Mouse (Mus musculus): Measurements from ENCODE around the gene Crispld2. TPM values are rescaled to one million over a fixed set of nuclear protein-coding genes. Genes with fewer than 3 reads are reported as not detected.

The Crispld2 gene
- polyA plus RNA-seq, 1 experiment from 2014 or later, result 4.4 TPM

DNA sequence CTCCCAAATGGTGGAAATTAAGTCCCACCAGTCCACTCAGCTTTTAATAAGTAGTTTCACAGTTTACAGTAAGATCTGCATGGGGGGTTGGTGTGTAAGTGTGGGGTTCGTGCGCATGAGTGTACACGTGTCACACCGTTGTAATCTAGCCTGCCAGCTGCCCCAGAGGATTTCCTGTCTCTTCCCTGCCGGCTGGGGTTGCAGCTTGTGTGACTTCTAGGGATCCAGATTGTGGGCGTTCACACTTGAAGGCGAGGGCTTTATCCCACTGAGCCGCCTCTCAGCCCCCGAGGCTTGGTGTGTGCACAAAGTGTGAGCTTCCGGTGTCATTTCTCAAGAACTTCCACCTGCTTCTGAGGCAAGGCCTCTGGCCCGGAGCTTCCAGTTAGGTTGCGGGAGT is 19.7 kb upstream of the Crispld2 start:
- peak; percentile 41; the same call in 1 of the 2 replicates for ATAC-seq (ENCODE audit: insufficient read depth)
- 42% methylated on average over 12 of the region's 12 CpGs for WGBS
- H3K4me1 ChIP-seq (ENCODE audit: insufficient read depth), result no peaks in the 10 kb centered on the region
- peak; percentile 64 for DNase-seq
- H3K27me3 ChIP-seq (ENCODE audit: insufficient read depth, low read length), result no peaks in the 10 kb centered on the region
- no peak overlapping the region for H3K4me3 ChIP-seq (ENCODE audit: low read depth, low read length)
- no peaks in the 10 kb centered on the region for H3K36me3 ChIP-seq (ENCODE audit: insufficient read depth)
- no peak overlapping the region for H3K4me2 ChIP-seq
- H3K9ac ChIP-seq, result no peak overlapping the region
- no peak overlapping the region for H3K27ac ChIP-seq (ENCODE audit: low read depth)
- TF ChIP-seq CTCF (IDR thresholded peaks at IDR 0.05; ENCODE audit: low read depth), result no peak
- no peaks in the 10 kb centered on the region; the same call in 1 of the 2 replicates for H3K9me3 ChIP-seq (ENCODE audit: low read depth, low read length)

DNA sequence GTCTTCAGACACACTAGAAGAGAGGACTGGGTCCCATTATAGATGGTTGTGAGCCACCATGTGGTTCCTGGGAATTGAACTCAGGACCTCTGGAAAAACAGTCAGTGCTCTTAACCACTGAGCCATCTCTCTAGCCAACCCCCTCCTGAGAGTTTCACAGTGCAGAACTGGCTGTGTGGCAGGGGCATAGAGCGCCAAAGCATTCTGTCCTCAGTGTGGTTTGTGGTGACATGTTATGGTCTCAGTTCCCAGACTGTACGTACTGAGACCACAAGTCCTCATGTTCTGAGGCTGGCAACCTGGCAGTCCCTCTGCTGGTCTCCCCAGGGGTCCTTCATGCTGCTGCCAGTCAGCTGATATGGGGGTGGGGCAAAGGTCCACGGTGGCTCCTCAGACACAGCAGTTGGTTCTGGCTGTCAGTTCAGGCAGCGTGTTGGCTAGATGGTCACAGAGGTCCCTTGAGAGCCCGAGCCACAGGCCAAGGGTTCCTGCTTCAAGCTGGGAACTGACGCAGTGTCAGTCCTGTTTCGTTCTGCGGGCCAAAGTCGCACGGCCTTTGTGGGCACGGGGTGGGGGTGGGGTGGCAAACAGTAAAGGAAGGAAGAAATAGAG is 13.4 kb upstream of the Crispld2 start:
- Histone ChIP-seq H3K9ac (no peak overlapping the region), H3K27ac (ENCODE audit: low read depth) (no peak overlapping the region), H3K4me2 (no peak overlapping the region), H3K27me3 (ENCODE audit: insufficient read depth, low read length) (no peaks in the 10 kb centered on the region), H3K36me3 (ENCODE audit: insufficient read depth) (no peaks in the 10 kb centered on the region), H3K4me1 (ENCODE audit: insufficient read depth) (no peaks in the 10 kb centered on the region), H3K4me3 (ENCODE audit: low read depth, low read length) (no peak overlapping the region), H3K9me3 (ENCODE audit: low read depth, low read length) (no peaks in the 10 kb centered on the region)
- WGBS, result 62% methylated on average over 11 of the region's 11 CpGs
- DNase-seq, result no peak
- ATAC-seq (ENCODE audit: insufficient read depth), result no peak
- TF ChIP-seq CTCF (IDR thresholded peaks at IDR 0.05; ENCODE audit: low read depth), result no peak

DNA sequence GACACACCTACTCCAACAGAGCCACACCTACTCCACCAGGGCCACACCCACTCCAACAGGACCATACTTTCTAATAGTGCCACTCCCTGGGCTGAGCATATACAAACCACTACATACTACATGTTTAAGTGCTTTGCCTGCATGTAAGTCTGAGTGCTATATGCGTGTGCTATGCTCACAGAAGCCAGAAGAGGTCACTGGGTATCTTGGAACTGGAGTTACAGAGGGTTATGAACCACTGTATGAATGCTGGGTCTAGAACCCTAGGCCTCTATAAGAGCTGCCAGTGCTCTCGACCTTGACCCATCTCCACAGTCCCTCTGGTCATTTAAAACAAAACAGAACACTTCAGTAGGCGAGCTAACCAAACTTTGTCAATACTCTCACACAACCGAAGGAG is 11.0 kb upstream of the Crispld2 start:
- H3K27me3 ChIP-seq (ENCODE audit: insufficient read depth, low read length), result no peaks in the 10 kb centered on the region
- peak; percentile 41 for TF ChIP-seq CTCF (IDR thresholded peaks at IDR 0.05; ENCODE audit: low read depth)
- 60% methylated on average over 4 of the region's 4 CpGs for WGBS
- H3K4me2 ChIP-seq, result no peak overlapping the region
- no peak overlapping the region for H3K4me3 ChIP-seq (ENCODE audit: low read depth, low read length)
- H3K27ac ChIP-seq (ENCODE audit: low read depth), result no peak overlapping the region
- no peaks in the 10 kb centered on the region for H3K36me3 ChIP-seq (ENCODE audit: insufficient read depth)
- no peaks in the 10 kb centered on the region for H3K9me3 ChIP-seq (ENCODE audit: low read depth, low read length)
- ATAC-seq (ENCODE audit: insufficient read depth) (no peak), DNase-seq (no peak)
- H3K9ac ChIP-seq, result no peak overlapping the region
- no peaks in the 10 kb centered on the region for H3K4me1 ChIP-seq (ENCODE audit: insufficient read depth)

DNA sequence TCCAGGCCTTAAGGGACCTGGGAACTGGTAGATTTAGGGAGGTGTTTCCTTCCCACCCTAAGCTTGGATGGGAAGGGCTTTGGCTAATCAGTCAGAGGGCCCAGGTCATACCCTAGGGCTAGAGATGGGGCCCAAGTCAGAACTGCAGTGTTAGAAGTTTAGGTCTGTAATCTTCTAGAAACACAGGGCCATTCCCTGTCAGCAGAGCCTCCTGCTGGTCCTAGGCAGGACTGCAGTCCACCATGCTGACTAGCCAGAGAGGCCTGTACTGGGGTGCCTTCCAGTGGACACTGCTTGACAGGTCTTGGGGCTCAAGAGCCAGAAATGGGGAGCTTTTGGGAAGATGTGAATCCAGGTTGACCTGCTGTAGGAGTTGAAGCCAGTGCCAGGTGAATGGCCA is 8.2 kb upstream of the Crispld2 start:
- H3K9me3 ChIP-seq (ENCODE audit: low read depth, low read length), result no peaks in the 10 kb centered on the region
- no peaks in the 10 kb centered on the region for H3K27me3 ChIP-seq (ENCODE audit: insufficient read depth, low read length)
- H3K9ac ChIP-seq, result no peak overlapping the region
- H3K36me3 ChIP-seq (ENCODE audit: insufficient read depth), result no peaks in the 10 kb centered on the region
- H3K27ac ChIP-seq (ENCODE audit: low read depth), result no peak overlapping the region
- H3K4me1 ChIP-seq (ENCODE audit: insufficient read depth), result no peaks in the 10 kb centered on the region
- TF ChIP-seq CTCF (IDR thresholded peaks at IDR 0.05; ENCODE audit: low read depth), result peak; percentile 47
- DNase-seq, result no peak
- H3K4me2 ChIP-seq, result no peak overlapping the region
- H3K4me3 ChIP-seq (ENCODE audit: low read depth, low read length), result no peak overlapping the region
- no peak for ATAC-seq (ENCODE audit: insufficient read depth)

DNA sequence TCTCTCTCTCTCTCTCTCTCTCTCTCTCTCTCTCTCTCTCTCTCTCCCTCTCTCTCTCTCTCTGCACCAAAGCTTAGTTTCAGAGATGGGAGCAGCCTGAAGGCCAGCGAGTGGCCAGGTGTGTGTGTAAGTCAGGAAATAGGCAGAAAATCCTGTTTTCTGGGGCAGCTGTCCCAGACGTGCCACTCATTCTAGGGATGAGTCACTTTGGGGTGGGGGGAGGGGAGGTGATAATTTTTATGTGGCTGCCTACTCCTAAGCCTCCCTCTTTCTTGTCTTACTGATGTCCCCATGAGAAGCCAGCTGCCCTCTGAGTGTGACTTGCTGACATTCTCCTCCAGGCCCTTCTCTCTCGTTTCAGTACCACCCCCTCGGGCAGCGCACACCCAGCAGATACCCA is 6.1 kb upstream of the Crispld2 start:
- Histone ChIP-seq H3K4me1 (ENCODE audit: insufficient read depth) (no peaks in the 10 kb centered on the region), H3K27ac (ENCODE audit: low read depth) (no peak overlapping the region), H3K27me3 (ENCODE audit: insufficient read depth, low read length) (no peaks in the 10 kb centered on the region), H3K9me3 (ENCODE audit: low read depth, low read length) (no peaks in the 10 kb centered on the region), H3K36me3 (ENCODE audit: insufficient read depth) (no peaks in the 10 kb centered on the region), H3K4me2 (no peak overlapping the region), H3K4me3 (ENCODE audit: low read depth, low read length) (no peak overlapping the region), H3K9ac (no peak overlapping the region)
- ATAC-seq (ENCODE audit: insufficient read depth) (no peak), DNase-seq (no peak)
- WGBS, result 63% methylated on average over 5 of the region's 5 CpGs
- no peak for TF ChIP-seq CTCF (IDR thresholded peaks at IDR 0.05; ENCODE audit: low read depth)

DNA sequence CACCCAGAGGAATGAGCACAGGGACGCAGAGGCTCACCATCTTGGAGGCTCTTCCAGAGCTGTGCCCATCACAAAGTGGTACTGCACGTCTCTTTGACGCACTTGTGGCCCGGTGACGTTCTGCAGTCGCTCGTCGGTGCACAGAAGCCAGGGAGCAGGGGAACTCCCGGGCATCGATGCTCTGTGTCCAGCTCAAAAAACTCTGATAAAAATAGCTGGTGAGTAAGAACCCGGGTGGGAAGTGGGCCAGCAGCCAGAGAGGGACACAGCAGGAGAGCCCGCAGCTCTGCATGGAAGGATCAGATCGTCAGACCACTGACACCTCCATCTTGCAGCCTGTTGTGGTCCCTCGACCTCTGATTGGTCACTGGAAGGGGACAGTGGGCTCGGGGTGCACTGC is 4.2 kb upstream of the Crispld2 start:
- TF ChIP-seq CTCF (IDR thresholded peaks at IDR 0.05; ENCODE audit: low read depth), result no peak
- DNase-seq (no peak), ATAC-seq (ENCODE audit: insufficient read depth) (no peak)
- Histone ChIP-seq H3K36me3 (ENCODE audit: insufficient read depth) (no peaks in the 10 kb centered on the region), H3K27ac (ENCODE audit: low read depth) (no peak overlapping the region), H3K4me2 (no peak overlapping the region), H3K27me3 (ENCODE audit: insufficient read depth, low read length) (peaks cover 16% of the 10 kb centered on the region), H3K4me1 (ENCODE audit: insufficient read depth) (no peaks in the 10 kb centered on the region), H3K4me3 (ENCODE audit: low read depth, low read length) (no peak overlapping the region), H3K9ac (no peak overlapping the region), H3K9me3 (ENCODE audit: low read depth, low read length) (no peaks in the 10 kb centered on the region)
- WGBS, result 61% methylated on average over 15 of the region's 15 CpGs

DNA sequence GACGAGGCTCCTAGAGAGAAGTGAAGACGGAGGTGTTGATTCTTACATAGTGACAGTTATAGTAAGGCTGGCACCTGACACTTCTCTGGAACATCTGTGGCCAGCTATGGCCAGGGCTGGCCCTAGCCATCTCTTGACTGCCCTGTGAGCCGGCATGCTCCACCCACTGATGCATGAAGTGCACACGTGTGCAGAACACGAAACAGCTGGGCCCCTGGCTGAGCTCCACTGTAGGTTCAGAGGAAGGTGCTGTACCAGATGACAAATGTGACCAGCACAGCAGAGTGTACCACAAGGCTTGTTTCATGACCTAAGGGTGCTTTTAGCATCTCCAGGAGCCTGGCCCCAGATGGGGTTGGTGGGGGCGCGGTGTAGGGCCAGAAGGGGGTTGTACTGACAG is 1.9 kb downstream of the Crispld2 start:
- 27% methylated on average over 7 of the region's 7 CpGs for WGBS
- no peak for TF ChIP-seq CTCF (IDR thresholded peaks at IDR 0.05; ENCODE audit: low read depth)
- 0 out of 2 replicates have a peak, but pooled peaks cover 4% of the 10 kb centered on the region for H3K4me1 ChIP-seq (ENCODE audit: insufficient read depth)
- DNase-seq, result peak; percentile 75
- H3K27ac ChIP-seq (ENCODE audit: low read depth), result no peak overlapping the region
- H3K9ac ChIP-seq, result no peak overlapping the region
- peaks cover 26% of the 10 kb centered on the region for H3K27me3 ChIP-seq (ENCODE audit: insufficient read depth, low read length)
- H3K9me3 ChIP-seq (ENCODE audit: low read depth, low read length), result no peaks in the 10 kb centered on the region
- peak overlapping the region; percentile 55; the same call in 1 of the 2 replicates for H3K4me2 ChIP-seq
- no peaks in the 10 kb centered on the region for H3K36me3 ChIP-seq (ENCODE audit: insufficient read depth)
- peak overlapping the region; percentile 1; the same call in 1 of the 2 replicates for H3K4me3 ChIP-seq (ENCODE audit: low read depth, low read length)
- ATAC-seq (ENCODE audit: insufficient read depth), result peak; percentile 59
